Mouse (Mus musculus): ENCODE results near the gene Tnni1. TPM values are rescaled to one million over a fixed set of nuclear protein-coding genes. Genes with fewer than 3 reads are reported as not detected.
A peak's percentile ranks its signal among the peaks of the same experiment; 100 is the strongest.

The Tnni1 gene
- polyA plus RNA-seq, 1 experiment from 2014 or later, result not detected

GRCm38 (mm10) chr1:135780649-135781048, 1.4 kb downstream of the Tnni1 start:
- no peaks in the 10 kb centered on the region for H3K27me3 ChIP-seq (replicated peaks; ENCODE audit: control insufficient read depth, insufficient read depth, low read length)
- ATAC-seq, result no peak
- 76% methylated on average over 4 of the region's 4 CpGs for WGBS
- no peaks in the 10 kb centered on the region for H3K9me3 ChIP-seq (ENCODE audit: control insufficient read depth, low read length)
- H3K4me1 ChIP-seq (replicated peaks; ENCODE audit: control insufficient read depth, insufficient read depth, low read length), result no peaks in the 10 kb centered on the region; the same call in 1 of the 2 replicates
- H3K9ac ChIP-seq (replicated peaks; ENCODE audit: low read depth, low read length), result no peak overlapping the region
- no peaks in the 10 kb centered on the region for H3K36me3 ChIP-seq (ENCODE audit: control insufficient read depth, insufficient read depth)
- no peak overlapping the region for H3K27ac ChIP-seq (ENCODE audit: low read length)
- H3K4me2 ChIP-seq (ENCODE audit: low read length), result no peak overlapping the region
- no peak overlapping the region for H3K4me3 ChIP-seq (replicated peaks; ENCODE audit: low read length)

- Histone ChIP-seq H3K4me1 (replicated peaks; ENCODE audit: control insufficient read depth, insufficient read depth, low read length) (no peaks in the 10 kb centered on the region; the same call in 1 of the 2 replicates), H3K9me3 (ENCODE audit: control insufficient read depth, low read length) (no peaks in the 10 kb centered on the region), H3K36me3 (ENCODE audit: control insufficient read depth, insufficient read depth) (no peaks in the 10 kb centered on the region), H3K9ac (replicated peaks; ENCODE audit: low read depth, low read length) (no peak overlapping the region), H3K27me3 (replicated peaks; ENCODE audit: control insufficient read depth, insufficient read depth, low read length) (no peaks in the 10 kb centered on the region), H3K4me3 (replicated peaks; ENCODE audit: low read length) (no peak overlapping the region), H3K4me2 (ENCODE audit: low read length) (no peak overlapping the region), H3K27ac (ENCODE audit: low read length) (no peak overlapping the region)
- 12% methylated on average over 13 of the region's 13 CpGs for WGBS
- ATAC-seq, result peak; percentile 76; the same call in 1 of the 2 replicates
These were observed 2.0 kb downstream of the Tnni1 start for GRCm38 (mm10) chr1:135781220-135781619.

GRCm38 (mm10) chr1:135782816-135783215, 3.6 kb downstream of the Tnni1 start:
- Histone ChIP-seq H3K9ac (replicated peaks; ENCODE audit: low read depth, low read length) (no peak overlapping the region), H3K27ac (ENCODE audit: low read length) (no peak overlapping the region), H3K27me3 (replicated peaks; ENCODE audit: control insufficient read depth, insufficient read depth, low read length) (no peaks in the 10 kb centered on the region), H3K36me3 (ENCODE audit: control insufficient read depth, insufficient read depth) (no peaks in the 10 kb centered on the region), H3K4me2 (ENCODE audit: low read length) (no peak overlapping the region), H3K4me1 (replicated peaks; ENCODE audit: control insufficient read depth, insufficient read depth, low read length) (no peaks in the 10 kb centered on the region; the same call in 1 of the 2 replicates), H3K9me3 (ENCODE audit: control insufficient read depth, low read length) (no peaks in the 10 kb centered on the region), H3K4me3 (replicated peaks; ENCODE audit: low read length) (no peak overlapping the region)
- no peak for ATAC-seq
- WGBS, result 38% methylated on average over 10 of the region's 10 CpGs

- Histone ChIP-seq H3K9ac (replicated peaks; ENCODE audit: low read depth, low read length) (no peak overlapping the region), H3K4me3 (replicated peaks; ENCODE audit: low read length) (no peak overlapping the region)
These were observed 8.6 kb downstream of the Tnni1 start for GRCm38 (mm10) chr1:135787799-135788198.

GRCm38 (mm10) chr1:135788708-135789107, 9.5 kb downstream of the Tnni1 start:
- H3K9ac ChIP-seq (replicated peaks; ENCODE audit: low read depth, low read length), result no peak overlapping the region
- H3K9me3 ChIP-seq (ENCODE audit: control insufficient read depth, low read length), result no peaks in the 10 kb centered on the region
- H3K4me3 ChIP-seq (replicated peaks; ENCODE audit: low read length), result no peak overlapping the region
- H3K27me3 ChIP-seq (replicated peaks; ENCODE audit: control insufficient read depth, insufficient read depth, low read length), result no peaks in the 10 kb centered on the region; the same call in 1 of the 2 replicates
- 50% methylated on average over 10 of the region's 10 CpGs for WGBS
- H3K4me2 ChIP-seq (ENCODE audit: low read length), result no peak overlapping the region
- H3K4me1 ChIP-seq (replicated peaks; ENCODE audit: control insufficient read depth, insufficient read depth, low read length), result peaks cover 6% of the 10 kb centered on the region
- ATAC-seq, result no peak
- no peaks in the 10 kb centered on the region for H3K36me3 ChIP-seq (ENCODE audit: control insufficient read depth, insufficient read depth)
- H3K27ac ChIP-seq (ENCODE audit: low read length), result no peak overlapping the region

More at GRCm38 (mm10) chr1:135787799-135788198, 8.6 kb downstream of the Tnni1 start:
- 43% methylated on average over 3 of the region's 3 CpGs for WGBS
- Histone ChIP-seq H3K9me3 (ENCODE audit: control insufficient read depth, low read length) (no peaks in the 10 kb centered on the region), H3K36me3 (ENCODE audit: control insufficient read depth, insufficient read depth) (no peaks in the 10 kb centered on the region), H3K27me3 (replicated peaks; ENCODE audit: control insufficient read depth, insufficient read depth, low read length) (no peaks in the 10 kb centered on the region; the same call in 1 of the 2 replicates), H3K4me2 (ENCODE audit: low read length) (no peak overlapping the region), H3K4me1 (replicated peaks; ENCODE audit: control insufficient read depth, insufficient read depth, low read length) (no peaks in the 10 kb centered on the region), H3K27ac (ENCODE audit: low read length) (no peak overlapping the region)
- 0 out of 2 replicates have a peak, but pooled peaks have one; percentile 33 for ATAC-seq

- Histone ChIP-seq H3K9me3 (ENCODE audit: control insufficient read depth, low read length) (no peaks in the 10 kb centered on the region), H3K4me3 (replicated peaks; ENCODE audit: low read length) (no peak overlapping the region), H3K4me1 (replicated peaks; ENCODE audit: control insufficient read depth, insufficient read depth, low read length) (peaks cover 9% of the 10 kb centered on the region), H3K36me3 (ENCODE audit: control insufficient read depth, insufficient read depth) (no peaks in the 10 kb centered on the region), H3K27ac (ENCODE audit: low read length) (no peak overlapping the region), H3K4me2 (ENCODE audit: low read length) (no peak overlapping the region), H3K27me3 (replicated peaks; ENCODE audit: control insufficient read depth, insufficient read depth, low read length) (no peaks in the 10 kb centered on the region; the same call in 1 of the 2 replicates), H3K9ac (replicated peaks; ENCODE audit: low read depth, low read length) (no peak overlapping the region)
- 0 out of 2 replicates have a peak, but pooled peaks have one; percentile 21 for ATAC-seq
- 4% methylated on average over 5 of the region's 5 CpGs for WGBS
These were observed 10.6 kb downstream of the Tnni1 start for GRCm38 (mm10) chr1:135789815-135790214.

GRCm38 (mm10) chr1:135792143-135792939, 13.1 kb downstream of the Tnni1 start:
- no peak overlapping the region for H3K4me2 ChIP-seq (ENCODE audit: low read length)
- peaks cover 9% of the 10 kb centered on the region for H3K4me1 ChIP-seq (replicated peaks; ENCODE audit: control insufficient read depth, insufficient read depth, low read length)
- ATAC-seq, result no peak
- H3K27me3 ChIP-seq (replicated peaks; ENCODE audit: control insufficient read depth, insufficient read depth, low read length), result no peaks in the 10 kb centered on the region; the same call in 1 of the 2 replicates
- H3K9ac ChIP-seq (replicated peaks; ENCODE audit: low read depth, low read length), result no peak overlapping the region
- 60% methylated on average over 13 of the region's 13 CpGs for WGBS
- H3K4me3 ChIP-seq (replicated peaks; ENCODE audit: low read length), result no peak overlapping the region
- H3K9me3 ChIP-seq (ENCODE audit: control insufficient read depth, low read length), result no peaks in the 10 kb centered on the region
- no peak overlapping the region for H3K27ac ChIP-seq (ENCODE audit: low read length)
- H3K36me3 ChIP-seq (ENCODE audit: control insufficient read depth, insufficient read depth), result no peaks in the 10 kb centered on the region

GRCm38 (mm10) chr1:135793370-135794215, 14.4 kb downstream of the Tnni1 start:
- peak; percentile 30; the same call in 1 of the 2 replicates for ATAC-seq
- Histone ChIP-seq H3K9ac (replicated peaks; ENCODE audit: low read depth, low read length) (peak overlapping the region; percentile 43), H3K4me1 (replicated peaks; ENCODE audit: control insufficient read depth, insufficient read depth, low read length) (peaks cover 9% of the 10 kb centered on the region), H3K27ac (ENCODE audit: low read length) (no peak overlapping the region), H3K27me3 (replicated peaks; ENCODE audit: control insufficient read depth, insufficient read depth, low read length) (no peaks in the 10 kb centered on the region; the same call in 1 of the 2 replicates), H3K36me3 (ENCODE audit: control insufficient read depth, insufficient read depth) (no peaks in the 10 kb centered on the region), H3K4me3 (replicated peaks; ENCODE audit: low read length) (peak overlapping the region; percentile 21), H3K4me2 (ENCODE audit: low read length) (peak overlapping the region; percentile 47), H3K9me3 (ENCODE audit: control insufficient read depth, low read length) (no peaks in the 10 kb centered on the region)
- WGBS, result 12% methylated on average over 27 of the region's 27 CpGs

All from forebrain, embryonic 16.5 days (tissue).